Mouse (Mus musculus): Measurements from ENCODE around the gene Coa3.
"Not testable (repeated sequence)": the region's sequence is repeated elsewhere in the genome, so short reads cannot be mapped to it uniquely, and the experiment has no call there.

Gene Coa3

DNA sequence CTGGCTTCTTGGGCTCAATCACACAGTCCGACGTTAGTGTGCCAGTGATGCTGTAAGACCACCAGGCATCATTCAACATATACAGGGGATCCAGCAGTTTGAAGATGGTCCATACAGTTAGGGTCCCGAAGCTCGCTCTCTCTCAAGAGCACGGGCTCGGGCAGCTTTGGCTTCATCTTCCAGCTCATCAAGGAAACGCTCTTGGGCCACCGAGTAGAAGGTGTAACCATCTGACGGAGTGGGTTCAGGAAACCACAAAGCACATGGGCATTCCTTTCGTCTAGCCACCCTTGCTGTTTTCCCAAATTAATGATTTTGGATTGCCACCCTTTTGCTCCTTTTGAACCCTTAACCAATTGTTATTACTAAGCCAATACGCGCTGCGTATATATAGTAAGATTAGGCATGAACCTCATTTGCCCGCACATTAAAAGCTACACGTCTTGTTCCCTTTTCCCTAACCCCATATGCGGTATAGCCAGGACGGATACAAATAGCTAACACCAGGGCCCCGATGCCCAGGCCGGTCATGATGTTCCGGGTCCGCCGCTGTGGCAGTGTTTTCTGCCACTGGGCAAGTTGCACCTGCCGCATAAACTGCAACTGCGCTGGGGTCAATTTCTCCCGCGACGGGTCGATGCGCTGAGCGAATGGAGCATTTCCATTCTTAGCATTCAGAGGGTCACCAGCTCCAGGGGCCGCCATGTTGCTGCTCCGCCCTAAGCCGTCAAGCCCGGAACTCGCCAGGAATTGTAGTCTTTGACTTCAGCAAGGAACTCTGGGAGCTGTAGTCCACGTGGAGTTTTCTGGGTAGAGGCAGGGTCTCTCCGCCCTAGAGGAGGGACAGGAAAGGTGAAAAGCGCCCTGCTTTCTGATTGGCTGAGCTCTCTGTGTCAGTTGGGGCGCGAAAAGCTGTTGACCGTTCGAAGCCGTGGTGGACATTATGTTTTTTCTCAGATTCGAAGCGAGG, at the start of gene Coa3, which contains the start of gene Cntd1:
TSS of gene Coa3 (minus strand) at position 892 of the 970 bp plus-strand sequence.
TSS of gene Cntd1 (plus strand) at position 790 of the 970 bp plus-strand sequence.
- in situ Hi-C loops (cut with MboI, MseI): no loop called here

DNA sequence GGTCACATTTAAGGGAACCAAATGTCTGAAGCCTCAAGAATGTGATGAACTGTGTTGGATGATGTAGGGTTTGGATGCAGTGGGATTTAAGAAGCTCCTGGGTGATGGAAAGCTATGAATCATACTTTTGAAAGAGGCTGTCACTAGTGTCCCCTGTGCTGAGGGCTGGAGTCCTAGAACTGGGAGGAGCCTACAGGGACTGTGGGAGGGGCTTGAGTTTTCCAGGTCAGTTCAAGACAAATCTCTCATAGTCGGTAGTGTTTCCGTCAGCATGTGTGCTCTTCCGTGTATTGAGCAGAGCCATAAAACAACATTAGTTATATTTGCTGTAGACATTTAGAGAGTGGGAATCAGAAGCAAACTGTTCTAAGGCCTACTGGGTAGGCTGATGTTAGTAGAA, 48.4 kb upstream of the Coa3 start:
- in situ Hi-C loops (cut with MboI, MseI): no loop called here

DNA sequence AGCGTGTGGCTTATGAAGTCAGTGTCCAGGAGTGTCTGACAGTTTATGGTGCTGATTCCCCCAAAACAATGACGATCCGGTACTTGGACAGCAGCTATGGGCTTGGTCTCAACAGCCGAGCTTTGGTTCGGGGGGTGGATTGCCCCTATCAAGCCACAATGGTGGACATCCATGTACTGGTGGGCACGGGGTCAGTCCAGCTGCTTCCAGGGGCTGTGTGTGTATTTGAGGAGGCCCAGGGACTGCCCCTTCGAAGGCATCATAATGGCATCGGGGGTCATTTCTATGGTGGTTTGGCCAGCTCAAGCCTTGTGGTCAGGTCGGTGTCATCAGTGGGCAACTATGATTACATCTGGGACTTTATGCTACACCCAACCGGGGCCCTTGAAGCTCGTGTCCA, 47.2 kb upstream of the Coa3 start:
- in situ Hi-C loops (cut with MboI, MseI): no loop called here

DNA sequence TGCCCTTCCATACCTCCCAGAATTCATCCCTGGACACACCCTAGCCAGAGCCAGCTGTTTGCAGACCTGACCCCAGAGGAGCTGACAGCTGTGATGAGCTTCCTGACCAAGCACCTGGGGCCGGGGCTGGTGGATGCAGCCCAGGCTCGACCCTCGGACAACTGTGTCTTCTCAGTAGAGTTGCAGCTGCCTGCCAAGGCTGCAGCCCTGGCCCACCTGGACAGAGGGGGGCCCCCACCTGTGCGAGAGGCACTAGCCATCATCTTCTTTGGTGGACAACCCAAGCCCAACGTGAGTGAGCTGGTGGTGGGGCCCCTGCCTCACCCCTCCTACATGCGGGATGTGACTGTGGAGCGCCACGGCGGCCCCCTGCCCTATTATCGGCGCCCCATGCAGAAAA, 46.3 kb upstream of the Coa3 start:
- in situ Hi-C loops (cut with MboI, MseI): not testable (repeated sequence)

DNA sequence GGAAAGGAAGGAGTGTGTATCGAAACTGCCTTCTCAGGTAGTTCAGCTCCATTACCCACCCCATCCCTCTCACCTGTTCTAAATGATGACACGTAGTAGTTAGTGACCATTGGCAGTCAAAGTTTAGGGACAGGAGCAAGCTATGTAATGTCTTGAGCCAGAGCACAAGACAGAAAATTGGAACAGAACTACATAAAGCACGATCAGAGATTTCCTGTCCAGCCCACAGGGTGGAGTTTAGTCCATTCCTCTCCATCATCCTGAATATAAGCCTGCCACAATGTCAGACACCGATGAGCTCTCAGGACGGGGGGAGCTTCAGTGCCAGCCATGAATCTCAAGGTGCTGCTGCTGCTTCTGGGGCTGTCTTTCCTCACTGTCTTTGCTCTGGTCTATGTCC, 45.8 kb upstream of the Coa3 start, which contains the start of gene Aoc2:
TSS of gene Aoc2 (plus strand) at position 301 of the 400 bp plus-strand sequence.
- in situ Hi-C loops (cut with MboI, MseI): no loop called here

DNA sequence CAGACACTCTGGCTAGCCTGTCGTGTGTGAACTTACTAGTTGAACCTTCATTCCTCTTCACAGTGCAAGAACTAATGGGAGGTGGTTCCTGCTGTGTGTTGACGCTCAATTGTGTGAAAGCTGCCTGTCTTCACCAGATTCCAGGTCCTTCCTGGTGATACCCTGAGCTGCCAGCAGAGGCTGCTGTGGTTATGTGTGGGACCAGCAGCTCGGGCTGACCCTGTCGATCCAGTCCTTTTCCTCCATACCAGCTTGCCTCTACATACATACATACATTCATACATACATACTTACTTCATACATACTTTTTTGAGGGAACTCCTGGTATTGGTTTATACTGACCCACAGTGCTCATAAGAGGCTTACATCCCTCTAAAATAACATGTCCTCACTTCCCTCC, 44.7 kb upstream of the Coa3 start:
- in situ Hi-C loops (cut with MboI, MseI): no loop called here

DNA sequence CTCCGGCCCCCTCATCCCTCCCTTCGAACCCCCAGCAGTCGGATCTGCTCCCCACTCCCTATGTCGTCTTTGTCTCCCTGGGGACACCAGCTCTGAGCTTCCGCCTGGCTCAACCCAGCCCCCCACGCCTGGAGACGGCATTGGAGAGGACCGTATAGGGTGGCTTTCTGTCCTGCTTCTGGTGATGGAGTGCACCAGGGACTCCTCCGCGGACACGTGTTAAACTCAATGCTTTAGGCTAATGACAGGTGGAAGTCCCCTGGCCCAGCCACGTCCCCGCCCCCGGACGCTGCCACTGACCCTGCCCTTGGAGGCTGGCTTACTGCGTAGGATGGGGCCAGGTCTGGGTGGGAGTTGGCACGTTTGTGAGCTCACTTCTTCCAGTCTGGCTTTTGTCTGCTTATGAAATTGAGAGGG, 37.6 kb upstream of the Coa3 start:
- in situ Hi-C loops (cut with MboI, MseI): no loop called here

DNA sequence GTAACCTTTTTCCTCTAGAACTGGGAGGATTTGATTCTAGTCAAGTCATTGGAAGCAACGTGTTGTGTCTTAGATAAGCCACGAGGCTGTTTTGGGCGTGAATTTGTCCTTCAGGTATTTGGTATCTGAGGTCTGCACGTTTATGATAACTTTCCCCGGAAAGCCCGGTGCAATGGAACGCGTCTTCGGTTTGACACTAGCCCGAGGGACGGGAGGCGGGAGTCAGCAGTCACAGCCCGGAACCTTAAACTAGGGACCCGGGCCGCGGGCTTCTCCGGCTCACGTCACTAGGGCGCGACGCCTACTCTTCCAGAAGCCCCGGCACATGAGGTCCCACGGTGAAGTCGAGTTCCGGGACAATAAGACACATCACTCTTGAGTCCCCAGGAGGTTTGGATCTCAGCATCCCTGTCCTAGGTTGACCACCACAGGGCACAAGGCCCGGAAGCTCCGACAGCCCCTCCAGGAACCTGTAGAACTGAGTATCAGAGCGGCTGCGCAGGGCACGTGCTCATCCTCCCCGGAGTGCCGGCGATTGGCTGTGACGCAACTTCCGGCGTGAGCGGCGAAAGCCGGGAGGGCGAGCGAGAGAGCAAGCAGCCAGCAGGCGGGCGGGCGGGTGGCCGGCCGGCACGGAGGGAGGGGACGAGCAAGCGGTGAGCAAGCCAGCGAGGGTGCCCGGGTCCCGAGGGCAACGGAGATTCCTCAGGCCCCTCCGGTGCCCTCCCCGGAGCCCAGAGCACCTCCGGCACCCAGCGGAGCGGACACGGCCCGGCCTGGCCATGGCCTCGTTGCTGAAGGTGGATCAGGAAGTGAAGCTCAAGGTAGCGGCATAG, 37.0 kb upstream of the Coa3 start, which contains the start of gene Psme3:
TSS of gene Psme3 (plus strand) at position 549 of the 836 bp plus-strand sequence.
- in situ Hi-C loops (cut with MboI, MseI): no loop called here

DNA sequence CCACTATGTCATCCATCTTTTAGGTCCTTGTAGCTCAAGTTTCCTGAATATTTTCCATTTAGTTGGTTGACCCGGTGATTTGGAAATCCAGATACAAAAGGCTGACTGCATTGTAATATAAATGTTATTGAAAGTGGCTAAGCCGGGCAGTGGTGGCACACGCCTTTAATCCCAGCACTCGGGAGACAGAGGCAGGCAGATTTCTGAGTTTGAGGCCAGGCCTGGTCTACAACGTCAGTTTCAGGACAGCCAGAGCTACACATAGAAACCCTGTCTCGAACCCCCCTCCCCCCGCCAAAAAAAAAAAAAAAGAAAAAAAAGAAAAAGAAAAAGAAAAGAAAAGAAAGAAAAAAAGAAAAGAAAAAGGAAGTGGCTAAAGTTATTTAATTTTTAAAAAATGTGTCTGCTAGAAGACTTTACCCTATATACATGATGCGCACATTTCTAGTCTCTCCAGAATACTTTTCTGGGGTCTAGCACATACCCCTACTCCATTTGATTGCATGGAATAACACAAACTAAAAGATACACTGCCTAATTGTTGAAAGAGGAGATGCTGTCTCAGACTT, 36.3 kb upstream of the Coa3 start:
- in situ Hi-C loops (cut with MboI, MseI): no loop called here

DNA sequence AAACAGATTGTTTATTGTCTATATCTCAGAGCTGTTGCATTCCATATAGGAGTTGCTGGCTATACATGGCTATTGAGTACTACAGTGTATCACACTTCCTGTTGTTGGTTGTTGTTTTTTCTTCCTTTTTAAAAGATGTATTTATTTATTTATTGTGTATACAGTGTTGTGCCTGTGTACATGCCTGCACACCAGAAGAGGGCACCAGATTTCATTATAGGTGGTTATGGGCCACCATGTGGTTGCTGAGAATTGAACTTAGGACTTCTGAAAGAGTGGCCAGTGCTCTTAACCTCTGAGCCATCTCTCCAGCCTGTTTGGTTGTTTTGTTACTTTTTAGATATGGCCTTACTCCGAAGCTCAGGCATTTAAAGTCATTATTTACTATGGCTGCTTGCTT, 35.7 kb upstream of the Coa3 start:
- in situ Hi-C loops (cut with MboI, MseI): no loop called here

DNA sequence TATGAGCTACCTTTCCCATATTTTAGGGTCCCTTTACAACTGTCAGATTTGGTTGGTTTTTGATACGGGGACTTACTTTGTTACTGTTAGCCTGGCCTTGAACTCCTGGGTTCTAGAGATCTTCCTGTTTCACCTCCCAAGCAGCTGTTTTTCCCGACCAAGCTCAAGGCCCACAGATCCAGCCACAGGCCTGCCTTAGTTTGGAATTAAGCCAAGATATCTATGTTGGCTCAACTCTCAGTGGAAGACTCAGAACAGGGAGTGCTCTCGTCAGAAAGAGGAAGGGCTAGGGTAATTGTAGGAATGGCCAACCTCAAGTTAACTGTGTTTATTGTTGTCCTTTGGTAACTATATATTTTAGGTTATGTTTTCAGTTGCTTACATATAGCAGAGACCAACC, 33.2 kb upstream of the Coa3 start:
- in situ Hi-C loops (cut with MboI, MseI): no loop called here

DNA sequence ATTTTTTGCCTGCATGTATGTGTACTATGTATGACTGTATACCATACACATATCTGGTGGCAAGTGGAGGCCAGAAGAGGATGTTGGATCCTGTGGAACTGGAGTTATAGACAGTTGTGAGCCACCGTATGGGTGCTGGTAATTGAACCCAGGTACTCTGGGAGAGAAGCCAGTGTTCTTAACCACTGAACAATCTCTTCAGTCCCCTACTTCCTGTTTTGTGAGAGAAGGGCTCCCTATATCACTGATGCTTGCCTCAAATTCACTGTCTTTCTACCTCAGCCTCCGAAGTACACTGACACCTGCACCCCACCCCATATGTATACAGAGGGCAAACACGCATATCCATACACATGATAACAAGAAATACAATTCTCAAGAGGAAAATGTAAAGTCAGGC, 32.2 kb upstream of the Coa3 start:
- in situ Hi-C loops (cut with MboI, MseI): no loop called here

DNA sequence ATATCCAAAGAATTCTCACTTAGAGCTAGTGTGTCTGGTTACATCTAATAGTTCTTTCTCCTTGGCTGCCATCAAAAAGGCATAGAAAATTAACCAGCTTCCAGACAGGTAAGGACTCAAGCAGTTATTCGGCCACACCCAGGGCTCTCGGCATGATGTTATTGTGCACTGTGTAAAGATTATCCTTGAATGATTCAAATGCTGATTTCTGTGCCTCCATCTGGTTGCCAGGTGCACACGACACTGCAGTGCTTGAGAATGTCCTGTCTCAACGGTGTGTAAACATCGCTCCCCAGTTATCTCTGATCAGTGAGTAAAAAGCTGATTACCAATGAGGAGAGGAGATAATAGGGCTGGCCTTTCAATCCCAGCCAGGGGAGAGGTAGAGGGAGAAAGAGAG, 28.8 kb upstream of the Coa3 start:
- in situ Hi-C loops (cut with MboI, MseI): no loop called here

DNA sequence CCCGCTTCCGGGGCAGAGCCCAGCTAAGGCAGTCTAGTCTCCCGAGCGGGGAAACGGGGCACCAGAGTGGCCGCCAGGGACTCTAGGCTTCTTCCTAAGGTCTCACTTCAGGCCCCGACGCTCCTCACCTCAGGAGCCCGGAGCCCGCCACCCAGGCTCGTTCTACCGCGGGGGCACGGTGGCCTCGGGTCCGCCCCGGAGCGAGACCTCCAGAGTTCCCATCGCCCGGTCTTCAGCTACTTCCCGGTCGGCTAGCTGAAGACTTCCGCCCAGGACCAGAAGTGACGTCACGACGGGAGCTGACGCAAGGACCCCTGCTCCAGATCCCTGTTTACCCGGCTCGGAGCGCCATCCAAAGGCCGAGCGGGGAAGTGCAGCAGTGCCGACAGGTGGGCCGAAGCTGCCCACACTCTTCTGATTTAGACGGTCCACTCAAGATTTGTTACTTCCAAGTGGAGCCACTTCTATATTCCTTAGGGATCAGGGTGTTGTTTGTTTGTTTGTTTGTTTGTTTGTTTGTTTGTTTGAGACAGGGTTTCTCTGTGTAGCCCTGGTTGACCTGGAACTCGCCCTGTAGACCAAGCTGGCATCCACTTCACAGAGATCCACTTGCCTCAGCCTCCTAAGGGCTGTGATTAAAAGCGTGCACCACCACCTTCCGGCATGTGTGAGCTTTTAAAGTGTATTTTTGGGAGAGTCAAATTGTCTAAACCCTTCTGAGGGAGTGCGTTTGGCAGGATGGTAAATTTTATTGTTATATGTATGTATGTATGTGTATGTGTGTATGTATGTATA, 23.3 kb upstream of the Coa3 start, which contains the start of gene Becn1:
TSS of gene Becn1 (minus strand) at position 283 of the 795 bp plus-strand sequence.
- in situ Hi-C loops (cut with MboI, MseI): no loop called here

DNA sequence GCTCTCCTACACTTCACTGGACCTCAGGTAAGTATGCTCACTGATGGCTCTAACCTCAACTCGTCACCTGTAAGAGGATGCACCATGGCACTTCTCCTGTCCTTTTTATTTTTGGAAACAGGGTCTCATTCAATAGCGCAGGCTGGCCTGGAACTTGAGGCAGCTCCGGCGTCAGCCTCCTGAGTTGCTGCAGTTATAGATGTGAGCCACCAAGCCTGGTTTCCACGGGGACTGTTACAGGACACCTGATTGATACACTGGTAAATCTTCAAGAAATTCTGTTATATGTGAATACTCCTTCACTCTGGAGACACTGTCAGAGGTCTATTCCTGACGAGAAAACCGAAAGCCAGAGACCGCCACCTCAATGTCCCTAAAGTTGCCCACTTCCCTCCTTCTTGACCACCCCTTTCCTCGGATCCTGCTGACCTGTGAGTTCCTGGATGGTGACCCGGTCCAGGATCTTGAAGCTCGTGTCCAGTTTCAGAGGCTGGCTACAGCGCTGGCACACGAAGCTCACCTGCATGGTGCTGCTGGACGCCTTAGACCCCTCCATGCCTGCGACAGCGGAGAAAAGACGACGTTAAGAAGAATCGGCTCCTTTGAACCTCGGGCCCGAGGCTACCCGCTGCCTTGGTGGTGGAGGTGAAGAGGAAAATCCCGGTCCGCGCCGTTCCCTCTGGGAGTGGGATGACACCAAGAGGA, 22.5 kb upstream of the Coa3 start:
- in situ Hi-C loops (cut with MboI, MseI): no loop called here

DNA sequence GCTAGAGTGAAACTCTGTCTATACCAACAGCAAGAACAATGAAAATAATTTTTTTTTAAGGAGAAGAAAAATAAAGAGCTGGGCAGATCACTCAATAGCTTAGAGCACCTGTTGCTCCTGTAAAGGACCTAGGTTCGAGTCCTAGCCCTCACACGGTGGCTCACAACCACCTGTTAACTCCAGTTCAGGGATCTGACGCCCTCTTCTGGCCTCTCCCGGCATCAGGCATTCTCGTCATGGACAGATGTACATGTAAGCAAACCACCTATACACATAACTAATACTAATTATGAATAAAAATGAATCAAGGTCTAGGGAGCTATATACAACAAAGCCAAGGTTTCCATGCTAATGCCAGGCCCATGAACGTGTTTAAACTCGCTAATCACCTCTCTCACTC, 22.0 kb upstream of the Coa3 start:
- in situ Hi-C loops (cut with MboI, MseI): no loop called here

DNA sequence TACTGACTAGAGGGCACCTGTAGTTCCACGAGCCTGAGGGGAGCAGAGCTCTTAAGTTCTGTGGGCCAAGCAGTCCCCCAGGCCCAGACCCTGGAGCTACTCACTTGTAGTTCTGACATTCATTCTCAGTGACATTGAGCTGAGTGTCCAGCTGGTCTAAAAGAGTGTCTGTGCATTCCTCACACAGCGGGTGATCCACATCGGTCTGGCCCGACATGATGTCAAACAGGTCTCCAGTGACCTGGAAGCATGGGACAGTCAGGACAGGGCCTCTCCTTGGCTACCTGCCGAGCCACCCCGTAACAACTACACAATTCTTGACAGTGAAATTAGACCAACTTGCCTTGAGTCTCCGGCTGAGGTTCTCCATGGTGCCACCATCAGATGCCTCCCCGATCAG, 16.3 kb upstream of the Coa3 start:
- in situ Hi-C loops (cut with MboI, MseI): no loop called here

DNA sequence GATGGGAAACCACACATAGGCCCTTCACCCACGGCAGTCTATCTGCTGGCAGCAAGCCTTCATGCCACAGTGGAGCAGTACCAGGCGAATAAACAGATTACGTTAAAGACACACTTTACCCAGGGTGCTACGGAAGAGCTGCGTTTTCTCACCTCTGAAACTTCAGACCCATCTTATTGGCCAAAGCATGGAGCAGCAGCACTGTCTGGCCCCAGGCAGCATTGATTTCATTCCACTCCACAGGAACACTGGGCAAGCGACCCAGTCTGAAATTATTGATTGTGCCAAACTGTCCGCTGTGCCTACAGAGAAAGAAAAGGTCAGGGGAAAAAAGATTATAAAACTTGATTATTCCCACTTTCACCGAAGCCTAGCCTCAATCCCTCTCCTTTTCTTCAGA, 12.3 kb upstream of the Coa3 start:
- in situ Hi-C loops (cut with MboI, MseI): no loop called here

DNA sequence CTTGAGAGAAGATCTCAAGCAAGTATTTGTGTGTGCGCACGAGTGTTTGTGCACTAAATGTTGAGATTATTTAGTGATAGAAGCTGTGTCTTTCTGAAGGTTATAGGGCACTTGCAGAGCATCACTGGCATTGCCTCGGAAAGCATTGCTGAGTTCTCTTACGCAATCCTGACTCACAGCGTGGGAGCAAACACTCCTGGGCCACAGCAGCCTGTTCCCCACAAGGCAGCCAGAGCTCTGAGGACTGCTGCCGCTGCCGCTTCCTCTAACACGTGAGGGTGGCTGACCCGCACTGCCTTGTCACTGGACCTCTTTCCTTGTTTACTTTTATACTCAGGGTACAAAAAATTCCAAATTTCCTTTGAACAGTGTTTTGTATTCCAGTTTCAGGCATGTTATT, 8.4 kb upstream of the Coa3 start:
- in situ Hi-C loops (cut with MboI, MseI): no loop called here

DNA sequence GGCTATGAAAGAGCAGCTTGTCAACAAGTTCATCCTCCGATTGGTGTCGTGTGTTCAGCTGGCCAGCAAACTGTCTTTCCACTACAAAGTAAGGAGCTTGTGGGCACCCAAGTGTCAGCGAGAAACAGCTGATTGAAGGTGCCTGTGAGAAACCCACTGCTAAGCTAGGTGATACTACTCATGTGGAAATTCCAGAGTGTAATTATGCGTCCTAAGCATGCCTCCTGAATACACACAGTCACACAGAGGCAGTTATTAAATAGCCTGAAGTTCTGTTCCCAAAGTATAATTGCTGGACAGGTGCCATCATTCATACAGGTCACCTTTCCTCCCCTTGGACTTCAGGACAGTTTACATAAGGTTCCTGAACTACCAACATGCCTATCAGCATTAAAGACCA, 4.9 kb upstream of the Coa3 start:
- in situ Hi-C loops (cut with MboI, MseI): no loop called here
